Mouse (Mus musculus) inflammation-experienced regulatory T-cells, adult 6 months (primary cell): ENCODE data around the gene Pld1. TPM values are rescaled to one million over a fixed set of nuclear protein-coding genes. Genes with fewer than 3 reads are reported as not detected.
"Not testable (repeated sequence)": the region's sequence is repeated elsewhere in the genome, so short reads cannot be mapped to it uniquely, and the experiment has no call there.

Experiments used
- ATAC-seq: one replicate; pipeline ENCODE4 v1.8.0; 2017
- polyA plus RNA-seq, 3 experiments: library from polyadenylated mRNA; unstranded; fragments of 100-300 nt; shearing (Covaris generic); gene quantifications; one replicate each; pipeline ENCODE4 v1.2.1; 2017

The Pld1 gene
- polyA plus RNA-seq, 3 experiments from 2014 or later = 0.40 to 0.71 (median 0.48) TPM

DNA sequence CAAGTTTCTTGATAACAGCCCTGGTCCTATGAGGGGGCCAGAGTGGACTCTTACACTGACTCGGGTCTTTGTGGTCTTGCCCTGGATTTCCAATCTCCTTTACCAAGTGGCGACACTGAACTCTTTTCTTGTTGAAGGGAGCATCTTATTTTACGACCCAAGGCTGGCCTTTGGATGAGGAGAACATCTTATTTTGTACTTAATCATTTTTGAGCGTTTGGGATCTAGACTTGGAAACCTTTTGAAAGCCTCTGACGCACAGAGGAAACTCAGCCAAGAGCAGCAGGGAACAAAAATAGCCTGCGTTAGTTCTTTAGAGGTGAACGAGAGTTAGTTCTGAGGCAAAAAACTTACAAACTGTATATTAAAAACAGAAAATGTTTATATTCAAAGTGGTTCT lies 4.5 kb downstream of the Pld1 start:
- no peak for ATAC-seq

DNA sequence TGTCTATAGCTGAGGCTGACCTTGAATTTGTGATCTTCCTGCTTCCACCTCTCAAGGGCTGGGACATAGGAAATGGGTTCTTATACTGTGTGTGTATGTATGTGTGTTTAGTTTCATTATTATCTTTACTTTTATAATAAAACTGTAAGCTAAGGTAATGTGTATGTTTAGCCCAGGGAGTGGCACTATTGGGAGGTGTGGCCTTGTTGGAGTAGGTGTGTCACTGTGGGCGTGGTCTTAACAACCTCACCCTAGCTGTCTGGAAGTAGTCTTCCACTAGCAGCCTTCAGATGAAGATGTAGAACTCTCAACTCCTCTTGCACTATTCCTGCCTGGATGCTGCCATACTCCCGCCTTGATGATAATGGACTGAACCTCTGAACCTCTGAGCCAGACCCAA lies 6.9 kb downstream of the Pld1 start:
- not testable (repeated sequence) for ATAC-seq

DNA sequence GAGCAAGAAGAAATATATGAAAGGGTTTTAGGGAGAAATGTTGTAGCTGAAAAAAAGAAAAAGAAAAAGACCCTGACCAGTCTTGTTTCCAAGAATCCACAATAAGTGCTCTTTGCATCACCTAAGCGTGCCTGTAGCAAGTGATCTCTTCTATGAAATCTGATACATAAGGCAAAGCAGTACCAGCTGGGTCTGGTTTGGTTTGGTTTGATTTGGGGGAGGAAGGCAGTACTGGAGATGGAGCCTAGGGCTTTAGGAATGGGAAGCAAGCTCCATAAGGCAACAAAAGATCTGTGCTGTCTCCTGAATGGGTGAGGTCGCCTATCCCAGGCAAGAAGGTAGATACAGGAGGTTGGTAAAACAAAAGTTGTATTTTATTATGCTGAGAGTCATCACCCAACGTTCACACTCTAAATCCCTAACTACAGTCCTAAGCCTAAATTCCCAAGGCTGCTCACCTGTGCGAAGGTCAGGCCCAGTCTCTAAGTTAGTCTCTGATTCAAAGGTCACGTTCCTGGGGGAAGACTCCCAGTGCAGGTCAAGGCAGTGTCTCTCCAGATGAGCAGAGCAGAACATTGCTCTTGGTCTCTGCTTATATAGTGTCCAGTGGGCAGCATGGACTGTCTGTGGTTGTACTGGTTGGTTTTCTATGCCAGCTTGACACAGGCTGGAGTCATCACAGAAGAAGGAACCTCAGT lies 10.8 kb downstream of the Pld1 start:
- no peak for ATAC-seq

DNA sequence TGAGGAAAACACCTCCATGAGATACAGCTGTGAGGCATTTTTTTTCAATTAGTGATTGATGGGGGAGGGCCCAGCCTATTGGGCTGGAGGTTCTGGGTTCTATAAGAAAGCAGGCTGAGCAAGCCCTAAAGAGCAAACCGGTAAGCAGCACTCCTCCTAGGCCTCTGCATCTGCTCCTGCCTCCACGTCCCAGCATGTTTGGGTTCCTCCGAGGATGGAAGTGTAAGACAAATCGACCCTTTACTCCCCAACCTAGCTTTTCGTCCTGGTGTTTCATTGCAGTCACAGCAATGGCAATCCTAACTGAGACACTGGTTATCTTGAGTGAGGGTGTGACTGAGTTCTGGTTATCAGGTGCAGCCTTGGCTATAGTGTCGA lies 11.4 kb downstream of the Pld1 start:
- ATAC-seq = no peak

DNA sequence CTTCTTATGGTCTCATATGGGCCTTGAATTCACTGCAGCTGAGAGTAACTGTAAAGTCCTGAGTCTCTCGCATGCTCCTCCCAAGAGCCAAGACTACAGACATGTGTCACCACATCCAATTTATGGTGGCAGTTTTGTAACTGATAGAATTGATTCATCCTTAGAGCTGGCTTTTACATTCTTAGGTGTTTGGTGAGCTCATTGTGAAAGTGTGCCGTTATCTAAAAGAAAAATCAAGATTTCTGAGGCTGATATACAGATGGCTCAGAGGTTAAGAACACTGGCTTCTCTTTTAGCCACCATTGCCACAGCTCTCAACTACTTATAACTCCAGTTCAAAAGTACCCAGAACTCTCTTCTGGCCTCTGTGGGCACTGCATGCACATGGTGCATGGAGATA lies 12.2 kb downstream of the Pld1 start:
- no peak for ATAC-seq

DNA sequence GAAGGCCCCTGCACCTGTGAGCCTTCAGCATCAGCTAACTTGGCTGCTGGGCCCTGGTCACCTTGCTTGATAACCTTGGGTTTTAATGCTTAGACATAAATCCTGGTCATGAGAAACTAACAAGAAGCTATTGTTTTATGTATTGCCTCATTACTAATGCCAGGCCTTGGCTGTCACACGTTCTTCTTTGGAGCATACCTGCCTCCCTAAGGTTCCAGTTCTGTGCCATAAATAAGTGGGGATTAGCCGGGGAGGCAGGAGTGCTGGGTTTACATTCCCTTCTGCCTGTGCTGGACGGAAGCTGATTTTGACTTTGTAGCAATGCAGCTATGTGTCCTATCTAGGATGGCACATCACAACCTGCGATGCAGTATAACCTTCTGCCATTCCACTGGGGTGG lies 13.2 kb downstream of the Pld1 start:
- no peak for ATAC-seq

DNA sequence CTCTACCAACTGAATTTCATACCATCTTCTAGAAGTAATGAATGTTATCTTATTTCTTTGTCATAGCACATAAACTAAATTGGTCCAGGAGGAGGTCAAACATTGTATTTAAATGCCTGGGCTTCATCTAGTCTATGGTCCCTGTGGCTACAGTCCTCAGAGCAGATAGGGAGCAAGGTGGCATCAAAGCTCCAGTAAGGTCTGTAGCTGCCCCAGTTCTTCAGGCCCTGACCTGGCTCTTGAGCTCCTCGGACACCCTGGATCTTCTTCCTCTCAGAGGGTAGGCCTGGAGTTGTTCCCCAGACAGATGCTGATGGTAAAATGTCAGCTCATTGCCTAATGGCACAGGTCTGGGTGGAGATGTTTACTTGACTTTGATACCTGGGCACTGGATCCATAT lies 17.5 kb downstream of the Pld1 start:
- ATAC-seq = no peak

DNA sequence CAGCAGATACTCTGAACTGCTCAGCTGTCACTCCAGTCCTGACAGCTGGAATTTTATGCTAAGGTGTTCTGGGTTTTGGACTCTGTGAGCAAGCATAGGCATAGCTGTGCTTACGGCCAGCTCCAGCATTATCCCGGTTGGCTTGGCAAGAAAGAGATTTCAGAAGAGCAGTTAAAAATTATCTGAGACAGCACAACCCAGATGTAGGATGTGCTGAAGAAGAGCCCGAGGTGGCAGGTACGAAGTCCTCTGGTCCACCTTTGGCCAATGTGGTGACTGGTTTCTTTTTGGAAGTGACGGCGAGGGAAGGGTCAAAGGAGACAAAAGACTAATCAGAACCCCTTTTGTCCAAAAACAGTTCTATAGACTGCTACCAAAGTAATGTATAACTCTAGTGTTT lies 20.7 kb downstream of the Pld1 start:
- ATAC-seq = no peak

DNA sequence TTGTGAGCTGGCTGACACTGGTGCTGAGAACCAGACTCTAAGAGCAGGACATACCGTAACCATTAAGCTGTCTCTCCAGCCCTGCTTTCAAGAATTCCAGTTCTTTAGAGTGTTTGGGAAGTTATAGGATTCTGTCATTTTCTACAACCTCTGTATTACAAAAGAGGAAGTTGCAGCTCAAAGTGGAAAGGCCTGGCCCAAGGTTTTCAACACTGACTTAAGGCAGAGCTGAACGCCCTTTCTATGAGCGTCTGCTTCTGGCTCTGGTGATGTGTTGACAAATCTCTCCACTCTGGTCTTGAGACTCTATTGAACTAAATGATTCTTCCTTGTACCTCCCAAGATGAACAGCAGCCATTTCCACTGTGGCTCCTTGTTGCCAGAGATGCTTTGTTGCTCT lies 22.7 kb downstream of the Pld1 start:
- ATAC-seq = no peak

DNA sequence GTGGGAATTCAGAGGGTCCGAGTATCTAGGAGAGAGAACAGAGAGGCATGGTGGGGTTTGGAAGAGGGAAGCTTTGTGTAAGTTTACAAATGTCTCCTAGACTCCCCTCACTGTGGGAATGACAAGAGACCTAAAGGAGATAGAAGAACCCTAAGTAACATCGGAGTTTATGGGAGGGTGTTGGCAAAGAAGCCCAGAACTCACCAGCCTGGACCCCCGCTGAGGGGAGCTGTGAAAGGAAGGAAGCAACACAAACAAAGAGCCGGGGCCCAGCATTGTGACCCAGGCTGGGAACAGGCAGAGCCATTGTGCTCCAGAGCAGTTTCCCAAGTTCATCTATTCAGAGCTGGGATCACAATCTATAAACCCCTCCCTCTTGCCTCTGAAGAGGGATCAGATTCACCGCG lies 25.3 kb downstream of the Pld1 start:
- ATAC-seq = no peak

DNA sequence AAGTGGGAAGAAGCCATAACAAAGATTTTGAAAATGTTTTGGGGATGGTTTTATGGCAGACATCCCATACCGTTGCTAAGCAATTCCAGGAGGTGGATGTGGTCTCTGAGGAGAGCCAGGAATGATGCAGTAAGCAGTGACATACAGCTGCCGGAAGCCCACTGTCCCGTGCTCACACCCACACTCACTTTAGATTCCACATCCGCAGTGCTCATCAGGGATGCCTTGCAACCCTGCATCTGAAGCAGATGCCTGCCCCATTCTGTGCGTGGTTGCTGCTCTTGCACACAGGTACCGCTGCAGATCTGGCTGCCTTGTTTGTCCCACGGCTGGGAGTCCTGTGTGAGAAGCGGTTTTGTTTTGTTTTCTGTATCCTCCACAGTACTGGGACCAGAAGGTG lies 30.2 kb downstream of the Pld1 start:
- ATAC-seq = no peak

DNA sequence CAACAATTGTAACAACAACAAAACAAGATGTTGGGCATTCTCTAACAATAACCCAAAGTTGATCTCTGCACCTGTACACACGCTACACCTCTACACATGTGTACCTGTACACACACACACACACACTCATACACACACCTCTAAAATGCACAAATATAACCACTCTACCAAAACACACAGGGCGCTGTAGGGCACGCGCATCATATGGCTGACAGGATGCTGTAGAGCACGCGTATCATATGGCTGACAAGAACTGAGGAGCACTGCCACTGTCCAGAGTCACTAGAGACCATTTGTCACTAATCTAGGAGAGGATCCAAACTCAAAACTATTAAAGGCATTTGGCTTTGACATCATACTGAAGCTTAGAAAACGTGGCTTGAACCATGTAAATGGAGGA lies 35.4 kb downstream of the Pld1 start:
- no peak for ATAC-seq

DNA sequence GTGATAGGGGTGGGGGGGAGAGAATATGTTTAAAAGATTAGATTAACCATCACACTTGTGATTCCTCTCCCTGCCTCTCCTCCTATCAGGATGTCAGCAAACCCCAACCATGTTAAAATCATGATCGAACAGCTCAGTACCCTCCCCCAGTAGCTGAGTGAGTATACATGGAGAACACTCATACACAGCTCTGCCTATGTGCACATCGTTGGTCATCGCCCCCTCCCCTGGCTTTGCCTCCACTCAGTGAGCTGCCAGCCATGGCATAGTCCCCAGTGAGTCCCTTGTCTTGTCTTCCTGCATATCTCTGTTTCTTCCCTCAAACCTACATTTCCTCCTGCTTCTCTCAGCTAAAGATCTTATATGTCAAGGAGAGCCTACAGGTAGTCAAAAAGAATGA lies 36.5 kb downstream of the Pld1 start:
- ATAC-seq = no peak

DNA sequence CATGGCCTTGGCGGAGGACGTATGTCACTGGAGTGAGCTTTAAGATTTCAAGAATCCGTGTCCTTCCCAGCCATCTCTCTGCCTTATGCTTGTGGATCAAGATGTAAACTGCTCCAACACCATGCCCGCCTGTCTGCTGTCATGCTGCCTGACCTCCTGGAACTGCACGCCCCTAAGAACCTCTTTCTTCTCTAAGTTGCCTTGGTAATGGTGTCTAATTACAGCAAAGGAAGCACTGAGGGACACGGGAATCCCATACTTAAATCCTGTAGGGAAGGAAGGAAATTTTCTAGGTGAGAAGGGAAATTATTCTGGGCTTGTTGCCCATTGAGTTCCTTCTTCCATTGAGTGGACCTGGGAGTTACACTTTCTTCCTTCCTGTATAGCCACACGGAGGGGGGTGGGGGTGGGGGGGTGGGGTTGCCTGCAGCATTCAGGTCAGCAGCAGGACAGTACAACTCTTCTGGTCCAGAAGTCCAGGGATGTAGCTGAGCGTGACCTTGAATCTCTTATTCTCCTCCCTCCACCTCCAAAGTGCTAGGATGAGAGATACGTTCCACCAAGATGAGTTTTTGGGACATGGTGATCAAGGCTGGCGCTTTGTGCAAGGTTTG lies 38.5 kb downstream of the Pld1 start:
- no peak for ATAC-seq

DNA sequence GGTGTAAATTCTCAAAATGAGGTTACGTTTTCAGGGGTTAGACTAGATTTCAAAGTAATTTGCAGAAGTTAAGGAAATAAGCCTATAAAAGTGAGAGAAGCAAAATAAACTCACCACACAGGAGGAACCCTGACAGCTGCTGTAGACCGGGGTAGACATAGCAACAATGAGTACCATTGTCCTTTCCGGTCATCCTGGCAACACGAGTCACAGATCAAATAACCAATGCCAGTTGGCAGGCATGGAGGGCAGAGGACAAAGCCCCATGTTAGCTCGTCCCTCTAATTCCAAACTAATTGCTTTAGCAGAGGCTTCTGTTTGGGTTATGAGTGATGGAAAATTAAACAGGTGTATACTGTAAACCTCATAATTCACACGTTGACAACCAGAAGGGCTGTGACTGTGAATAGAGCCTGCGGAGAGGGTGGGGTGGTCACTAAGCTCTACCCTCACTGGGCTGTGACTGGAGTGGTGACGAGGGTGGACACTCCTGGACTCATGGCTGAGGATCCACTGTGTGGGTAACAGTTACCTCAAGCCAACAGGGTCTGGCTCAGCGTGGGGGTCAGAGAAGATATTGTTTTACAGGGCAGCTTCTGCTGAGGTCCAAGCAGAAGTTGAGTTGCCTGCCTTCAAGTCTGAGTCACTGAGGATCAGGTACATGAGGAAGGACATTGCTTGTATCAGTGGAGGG lies 39.7 kb downstream of the Pld1 start:
- ATAC-seq = no peak

DNA sequence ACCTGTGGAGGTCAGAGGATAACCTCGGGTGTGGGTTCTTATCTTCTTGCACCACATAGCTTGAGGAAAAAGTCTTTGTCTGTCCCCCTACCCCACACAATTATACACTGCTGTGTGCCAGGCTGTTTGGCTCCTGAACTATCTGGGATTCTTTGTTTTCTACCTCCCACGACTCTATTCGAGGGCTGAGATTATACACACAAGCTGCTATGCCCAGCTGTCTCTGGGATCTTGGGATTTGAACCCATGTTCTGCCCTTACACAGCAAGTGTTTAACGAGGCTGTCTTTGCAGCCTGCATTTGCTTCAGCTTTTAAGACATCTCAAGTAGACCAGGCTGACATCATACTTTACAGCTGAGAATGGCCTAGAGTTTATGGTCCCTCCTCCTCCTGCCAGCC lies 43.1 kb downstream of the Pld1 start:
- no peak for ATAC-seq

DNA sequence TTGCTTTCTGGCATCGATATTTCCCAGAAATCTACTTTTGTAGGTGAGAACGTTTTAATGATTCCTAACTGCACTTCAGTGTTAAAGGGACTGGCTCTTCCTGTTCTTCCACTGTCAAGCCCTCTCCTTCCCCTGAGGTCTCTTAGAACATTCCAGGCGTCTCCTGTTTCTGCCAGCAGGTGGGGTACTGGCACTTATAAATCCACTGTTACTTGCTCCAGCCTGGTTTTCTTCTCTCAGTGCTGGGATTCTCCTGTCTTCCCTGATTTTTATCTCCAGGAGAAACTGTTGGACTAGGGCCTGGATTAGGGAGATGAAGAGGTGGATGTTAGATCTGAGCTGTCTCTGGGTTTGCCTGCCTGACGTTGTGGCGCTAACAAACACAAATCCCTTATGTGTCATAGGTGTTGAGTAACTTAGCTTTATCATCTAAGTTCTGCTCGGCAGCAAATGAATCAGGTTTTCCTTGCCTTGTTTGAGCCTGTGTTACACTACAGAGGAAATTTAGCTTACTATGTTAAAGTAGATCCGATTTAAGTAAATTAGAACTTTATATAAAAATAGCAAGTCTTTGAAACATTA lies 44.0 kb downstream of the Pld1 start:
- no peak for ATAC-seq

DNA sequence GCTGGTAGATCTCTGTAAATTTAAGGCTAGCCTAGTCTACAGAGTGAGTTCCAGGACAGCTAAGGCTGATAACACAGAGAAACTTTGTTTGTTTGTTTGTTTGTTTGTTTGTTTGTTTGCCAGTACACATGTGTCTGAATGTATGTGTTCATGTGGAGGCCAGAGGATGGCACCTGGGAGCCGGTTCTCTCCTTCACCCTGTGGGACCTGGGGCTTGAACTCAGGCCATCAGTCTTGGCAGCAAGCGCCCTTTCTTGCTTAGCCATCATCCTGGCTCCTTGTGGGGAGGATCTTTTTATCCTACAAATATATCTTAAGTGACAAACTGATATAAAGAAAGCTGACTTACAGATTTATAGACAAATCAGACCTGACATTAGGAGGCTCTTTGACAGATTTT lies 44.8 kb downstream of the Pld1 start:
- ATAC-seq = no peak

DNA sequence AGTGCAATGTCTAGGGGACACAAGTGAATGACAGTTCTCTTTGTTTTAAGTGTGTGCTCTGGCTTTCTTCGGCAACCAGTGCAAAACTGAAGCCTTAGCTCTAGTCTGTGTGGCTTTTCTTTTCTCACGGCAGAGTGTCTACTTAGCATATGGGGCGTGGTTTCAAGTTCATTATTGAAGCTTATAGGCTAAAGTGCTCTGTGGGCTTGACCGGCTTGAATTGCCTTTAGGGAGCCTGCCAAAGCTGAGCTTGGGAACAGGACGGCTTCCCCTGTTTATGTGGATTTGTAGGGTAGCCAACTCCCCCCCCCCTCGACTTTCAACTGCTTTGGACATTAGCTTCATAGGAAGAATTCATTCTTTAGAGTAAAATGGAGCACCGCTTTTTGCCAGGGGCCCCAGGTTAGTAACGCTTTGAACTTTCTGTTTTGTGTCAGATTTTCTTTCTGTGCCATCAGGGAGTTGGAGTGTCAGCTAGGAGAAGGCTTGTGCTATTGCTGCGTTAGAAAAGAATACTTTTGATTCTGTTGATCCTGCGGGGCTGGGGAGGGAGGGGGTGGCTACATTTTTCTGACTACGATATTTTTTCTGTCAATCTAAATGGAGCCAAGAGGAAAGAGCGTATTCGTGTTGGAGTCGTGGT lies 45.6 kb downstream of the Pld1 start:
- ATAC-seq = peak; percentile 84

DNA sequence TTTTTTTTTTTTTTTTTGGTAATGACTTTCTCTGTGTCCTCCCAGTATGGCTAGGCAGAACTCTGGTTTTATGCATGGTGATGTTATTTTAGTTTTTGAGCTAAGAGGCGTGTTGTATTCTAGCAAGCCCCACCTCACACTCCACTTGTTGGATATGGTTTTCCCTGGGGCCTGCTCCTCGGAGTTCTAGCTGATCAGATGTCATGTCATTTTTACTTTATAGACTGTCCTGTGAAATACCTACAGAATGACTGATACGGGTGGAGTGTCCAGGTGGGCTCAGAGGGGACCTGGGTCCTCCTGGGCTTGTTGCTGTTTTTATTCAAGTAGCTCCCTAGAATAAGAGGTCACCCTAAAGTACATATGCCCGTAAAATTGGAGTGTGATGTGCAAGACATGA lies 46.1 kb downstream of the Pld1 start:
- ATAC-seq = no peak

DNA sequence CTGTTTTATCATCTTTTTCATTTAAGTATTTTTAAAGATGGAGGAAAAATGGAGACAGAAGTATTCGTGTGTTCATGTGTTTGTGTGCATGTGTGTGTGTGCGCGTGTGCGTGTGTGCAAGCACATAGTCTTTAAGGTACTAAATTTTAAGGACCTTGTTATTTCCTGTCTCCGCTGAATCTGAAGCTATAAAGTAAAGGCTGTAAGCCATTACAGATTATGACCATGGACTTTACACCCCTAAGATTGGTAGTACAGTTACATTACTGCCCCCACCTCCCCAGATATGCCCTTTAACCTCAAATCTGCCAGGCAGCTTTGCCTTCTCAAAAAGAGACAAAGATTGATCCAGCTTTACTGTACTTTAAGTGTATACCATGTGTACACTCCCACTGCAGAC lies 46.8 kb downstream of the Pld1 start:
- no peak for ATAC-seq

DNA sequence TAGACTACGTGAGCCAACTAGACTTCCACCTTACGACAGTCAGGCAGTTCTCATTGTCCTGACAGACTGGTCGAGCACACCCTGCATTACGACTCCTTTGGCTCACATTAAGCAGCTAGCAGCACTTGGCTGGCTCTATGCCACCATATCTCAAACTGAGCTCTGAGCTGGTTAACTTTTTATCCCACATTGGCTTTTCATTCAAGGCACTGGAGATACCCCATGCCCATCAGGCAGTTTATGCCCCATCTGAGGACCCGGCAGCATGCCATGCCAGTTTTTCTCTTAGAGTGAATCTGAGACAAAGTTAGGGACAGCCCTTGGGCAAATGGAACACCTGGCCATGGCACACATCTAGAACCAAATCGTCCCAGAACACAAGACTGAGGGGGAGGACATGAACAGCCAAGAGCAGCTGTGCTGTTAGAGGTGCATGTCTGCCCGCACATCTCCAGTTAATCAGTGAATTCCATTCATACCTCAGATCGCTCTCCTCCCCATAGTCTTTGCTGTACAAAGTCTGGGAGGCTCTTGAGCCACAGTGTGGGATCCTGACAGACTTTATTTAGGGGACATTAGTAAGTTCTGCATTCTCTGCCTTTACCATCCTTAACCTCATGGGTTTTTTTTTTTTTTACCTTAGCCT lies 49.5 kb downstream of the Pld1 start:
- ATAC-seq = no peak
